In the genomic region with DNA sequence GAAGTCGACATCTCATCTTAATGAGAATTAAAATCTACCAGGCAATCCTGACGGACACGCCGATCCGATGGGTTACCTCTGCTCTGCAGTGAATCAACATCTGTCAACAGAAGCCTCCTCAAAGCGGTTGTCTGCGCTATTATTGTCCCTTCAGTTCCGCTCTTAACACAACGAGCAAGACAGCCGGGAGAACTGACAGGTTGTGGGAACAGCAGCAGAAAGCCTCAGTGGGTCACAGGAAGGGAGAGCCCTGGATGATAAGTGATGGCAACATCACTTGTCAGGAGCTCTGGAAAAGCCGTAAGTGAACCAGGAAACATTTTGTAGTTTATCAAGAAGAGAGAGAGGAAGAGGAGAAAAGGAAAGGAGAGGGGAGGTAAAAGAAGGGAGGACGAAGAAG, we compare ENCODE assay signal across 9 mouse cellular contexts. TPM values are rescaled to one million over a fixed set of nuclear protein-coding genes. Genes with fewer than 3 reads are reported as not detected.
A peak's percentile ranks its signal among the peaks of the same experiment; 100 is the strongest.
DNase-seq lines count a peak whose midpoint lies in the region; ATAC-seq and TF ChIP-seq lines count a peak whose summit lies in the region.
"Had no signal": no experiment of that assay in that cellular context is flagged by ENCODE, and none has a peak within 500 bp of the region (broad histone marks: within the 10 kb centered on the region; RNA-seq: fewer than 3 reads in every experiment).

No protein-coding gene starts in this region.

- H3K27ac ChIP-seq in cerebellum, adult 2 months (ENCODE audit: insufficient read depth, low read length) = no peak overlapping the region
- no peak overlapping the region for H3K27ac ChIP-seq in ES-Bruce4 (ENCODE audit: insufficient read depth, low read length)
- 0 out of 2 replicates have a peak overlapping the region, but pooled peaks have one; percentile 25 for H3K27ac ChIP-seq in forebrain, embryonic 12.5 days
- H3K27ac ChIP-seq in limb, embryonic 15.5 days = peak overlapping the region; percentile 50
- no peak overlapping the region for H3K27ac ChIP-seq in stomach, embryonic 14.5 days (ENCODE audit: low read length)

- no peak for TF ChIP-seq EP300 in ES-Bruce4 (IDR thresholded peaks at IDR 0.05; ENCODE audit: insufficient read depth, low read depth, low read length)

- TF ChIP-seq CTCF in cerebellum, adult 2 months (IDR thresholded peaks at IDR 0.05; ENCODE audit: borderline replicate concordance, insufficient read depth, low read depth, low read length) = no peak
- no peak for TF ChIP-seq CTCF in ES-Bruce4 (IDR thresholded peaks at IDR 0.05; ENCODE audit: low read depth, low read length)

- peak overlapping the region; percentile 65 for H3K4me2 ChIP-seq in forebrain, embryonic 12.5 days
- peak overlapping the region; percentile 62 for H3K4me2 ChIP-seq in limb, embryonic 15.5 days
- H3K4me2 ChIP-seq in stomach, embryonic 14.5 days (replicated peaks; ENCODE audit: low read depth, low read length) = peak overlapping the region; percentile 44

- no peaks in the 10 kb centered on the region for H3K27me3 ChIP-seq in cerebellum, adult 2 months (ENCODE audit: control insufficient read depth, insufficient read depth, low read length)
- H3K27me3 ChIP-seq in ES-Bruce4 (ENCODE audit: control insufficient read depth, insufficient read depth, low read length, poor library complexity, severe bottlenecking) = no peaks in the 10 kb centered on the region
- H3K27me3 ChIP-seq in forebrain, embryonic 12.5 days = no peaks in the 10 kb centered on the region
- H3K27me3 ChIP-seq in limb, embryonic 15.5 days = no peaks in the 10 kb centered on the region
- H3K27me3 ChIP-seq in stomach, embryonic 14.5 days (ENCODE audit: control insufficient read depth, insufficient read depth, low read length) = no peaks in the 10 kb centered on the region

- no peak for ATAC-seq in forebrain, embryonic 12.5 days (ENCODE audit: low FRiP score)
- no peak for ATAC-seq in limb, embryonic 15.5 days (ENCODE audit: insufficient number of reproducible peaks, low FRiP score, low TSS enrichment, low read depth)
- ATAC-seq in stomach, embryonic 14.5 days (ENCODE audit: insufficient number of reproducible peaks, insufficient read depth, low FRiP score, low read depth) = no peak

- no peaks in the 10 kb centered on the region for H3K36me3 ChIP-seq in ES-Bruce4 (ENCODE audit: control insufficient read depth, insufficient read depth, low read length, poor library complexity, severe bottlenecking)
- H3K36me3 ChIP-seq in forebrain, embryonic 12.5 days (replicated peaks) = no peaks in the 10 kb centered on the region
- H3K36me3 ChIP-seq in limb, embryonic 15.5 days = no peaks in the 10 kb centered on the region
- H3K36me3 ChIP-seq in stomach, embryonic 14.5 days (ENCODE audit: control insufficient read depth, insufficient read depth, low read length) = no peaks in the 10 kb centered on the region

- H3K9ac ChIP-seq in ES-Bruce4 (ENCODE audit: low read depth, poor library complexity, severe bottlenecking) = peak overlapping the region; percentile 30; the same call in 1 of the 2 replicates
- H3K9ac ChIP-seq in forebrain, embryonic 12.5 days = peak overlapping the region; percentile 54; the same call in 1 of the 2 replicates
- peak overlapping the region; percentile 26; the same call in 1 of the 2 replicates for H3K9ac ChIP-seq in limb, embryonic 15.5 days
- no peak overlapping the region for H3K9ac ChIP-seq in stomach, embryonic 14.5 days (replicated peaks; ENCODE audit: low read depth, low read length)

- WGBS in cerebellum, adult 2 months = 6% methylated on average over 12 of the region's 12 CpGs
- WGBS in forebrain, embryonic 12.5 days = 1% methylated on average over 12 of the region's 12 CpGs
- 3% methylated on average over 12 of the region's 12 CpGs for WGBS in limb, embryonic 15.5 days
- WGBS in stomach, embryonic 14.5 days = 3% methylated on average over 12 of the region's 12 CpGs

- DNase-seq in cerebellum, adult 2 months = no peak
- DNase-seq in cerebellum, adult 11-12 months = no peak
- DNase-seq in right cerebral cortex, postnatal 25 days = no peak
- DNase-seq in left cerebral cortex, adult 18-20 months (ENCODE audit: low spot score in 2 of 2) = no peak

- H3K4me3 ChIP-seq in cerebellum, adult 2 months (replicated peaks; ENCODE audit: insufficient read depth, low read depth, low read length) = peak overlapping the region; percentile 50
- H3K4me3 ChIP-seq in ES-Bruce4 (ENCODE audit: low read depth, low read length) = peak overlapping the region; percentile 63
- H3K4me3 ChIP-seq in forebrain, embryonic 12.5 days (replicated peaks) = peak overlapping the region; percentile 40
- peak overlapping the region; percentile 45 for H3K4me3 ChIP-seq in limb, embryonic 15.5 days
- H3K4me3 ChIP-seq in stomach, embryonic 14.5 days (ENCODE audit: low read depth, low read length) = peak overlapping the region; percentile 27

- no peaks in the 10 kb centered on the region for H3K4me1 ChIP-seq in cerebellum, adult 2 months (ENCODE audit: control insufficient read depth, insufficient read depth, low read length)
- H3K4me1 ChIP-seq in ES-Bruce4 (ENCODE audit: control insufficient read depth, insufficient read depth, low read length) = no peaks in the 10 kb centered on the region
- peaks cover 18% of the 10 kb centered on the region for H3K4me1 ChIP-seq in forebrain, embryonic 12.5 days
- H3K4me1 ChIP-seq in limb, embryonic 15.5 days = peaks cover 3% of the 10 kb centered on the region; the same call in 1 of the 2 replicates
- H3K4me1 ChIP-seq in stomach, embryonic 14.5 days (ENCODE audit: control insufficient read depth, insufficient read depth, low read length) = no peaks in the 10 kb centered on the region

- H3K9me3 ChIP-seq in ES-Bruce4 (replicated peaks; ENCODE audit: control insufficient read depth, insufficient read depth, low read length, poor library complexity, severe bottlenecking) = no peaks in the 10 kb centered on the region
- no peaks in the 10 kb centered on the region for H3K9me3 ChIP-seq in forebrain, embryonic 12.5 days
- H3K9me3 ChIP-seq in limb, embryonic 15.5 days = no peaks in the 10 kb centered on the region
- no peaks in the 10 kb centered on the region for H3K9me3 ChIP-seq in stomach, embryonic 14.5 days (ENCODE audit: control insufficient read depth, low read depth, low read length)

- no peak for TF ChIP-seq POLR2A in cerebellum, adult 2 months (IDR thresholded peaks at IDR 0.05; ENCODE audit: borderline replicate concordance, insufficient read depth, low read length)
- TF ChIP-seq POLR2A in ES-Bruce4 (IDR thresholded peaks at IDR 0.05; ENCODE audit: insufficient read depth, low read length) = no peak

RNA-seq across cellular contexts. Expression of a gene that starts 12.0 kb away (rescaled TPM):
- 9.8 and 10.7 TPM in 2 replicates for polyA plus RNA-seq in cerebellum, adult 2 months (2012; rRNA removed)
- polyA plus RNA-seq in ES-Bruce4 (2011; ENCODE audit: insufficient read depth, insufficient read length, low read depth, missing spikeins) = 10.0 and 10.3 TPM in 2 replicates
- polyA plus RNA-seq in forebrain, embryonic 12.5 days (2016; fragmentation: Nextera tagmentation; extraction: Ambion mirVana) = 13.0 and 13.2 TPM in 2 replicates
- polyA plus RNA-seq in limb, embryonic 15.5 days (2015; fragmentation: Nextera tagmentation; extraction: Ambion mirVana) = 11.9 and 13.9 TPM in 2 replicates
- 12.0 and 12.4 TPM in 2 replicates for polyA plus RNA-seq in stomach, embryonic 14.5 days (2014; fragmentation: Nextera tagmentation; extraction: Ambion mirVana)
- 1 to 10 TPM; 9.0 to 9.5 TPM for total RNA-seq in left cerebral cortex, adult 18-20 months (2021)

RNA-seq across cellular contexts. Expression of a gene that starts 30.0 kb away (rescaled TPM):
- 0.21 and 0.32 TPM in 2 replicates for polyA plus RNA-seq in cerebellum, adult 2 months (2012; rRNA removed)
- 0.40 and 0.46 TPM in 2 replicates for polyA plus RNA-seq in ES-Bruce4 (2011; ENCODE audit: insufficient read depth, insufficient read length, low read depth, missing spikeins)
- 0.18 and 0.36 TPM in 2 replicates for polyA plus RNA-seq in forebrain, embryonic 12.5 days (2016; fragmentation: Nextera tagmentation; extraction: Ambion mirVana)
- 0.18 and 0.22 TPM in 2 replicates for polyA plus RNA-seq in limb, embryonic 15.5 days (2015; fragmentation: Nextera tagmentation; extraction: Ambion mirVana)
- 0.17 TPM in 1 of 2 replicates, not detected in the other for polyA plus RNA-seq in stomach, embryonic 14.5 days (2014; fragmentation: Nextera tagmentation; extraction: Ambion mirVana)
- total RNA-seq in left cerebral cortex, adult 18-20 months (2021) = not detected
- total RNA-seq: left cerebral cortex, postnatal 25 days had no signal

RNA-seq across cellular contexts. Expression of a gene that starts 53.0 kb away (rescaled TPM):
- polyA plus RNA-seq in cerebellum, adult 2 months (2012; rRNA removed) = 0.20 and 0.21 TPM in 2 replicates
- 0.91 and 1.9 TPM in 2 replicates for polyA plus RNA-seq in ES-Bruce4 (2011; ENCODE audit: insufficient read depth, insufficient read length, low read depth, missing spikeins)
- 0.23 and 0.36 TPM in 2 replicates for polyA plus RNA-seq in forebrain, embryonic 12.5 days (2016; fragmentation: Nextera tagmentation; extraction: Ambion mirVana)
- 0.61 and 0.67 TPM in 2 replicates for polyA plus RNA-seq in limb, embryonic 15.5 days (2015; fragmentation: Nextera tagmentation; extraction: Ambion mirVana)
- polyA plus RNA-seq in stomach, embryonic 14.5 days (2014; fragmentation: Nextera tagmentation; extraction: Ambion mirVana) = 0.22 and 0.30 TPM in 2 replicates
- total RNA-seq in left cerebral cortex, adult 18-20 months (2021) = 1 to 10 TPM; 1.3 to 1.9 TPM

Comparison
In these comparisons a context has a peak if more than half of its experiments do, and no peak if none do; other contexts are left out.
1. H3K27ac ChIP-seq: peak in forebrain, embryonic 12.5 days (single experiment) and limb, embryonic 15.5 days (single experiment); none in cerebellum, adult 2 months (single experiment), ES-Bruce4 (single experiment) and stomach, embryonic 14.5 days (single experiment).
2. Peak in every context shown above with its lines, with median percentiles within 50 percentile points of each other: H3K4me3 ChIP-seq and H3K4me2 ChIP-seq.